Mouse (Mus musculus): ENCODE results near the gene Slc35b4.

The Slc35b4 gene

GRCm38 (mm10) chr6:34116838-34117478, 60.0 kb downstream of the Slc35b4 start:
- no peak for DNase-seq

- no peak for DNase-seq
Observed at GRCm38 (mm10) chr6:34111406-34111805, 65.5 kb downstream of the Slc35b4 start.

- no peak for DNase-seq
Observed at GRCm38 (mm10) chr6:34110571-34110970, 66.3 kb downstream of the Slc35b4 start.
